Mouse (Mus musculus): ENCODE results near the gene Tmem179b. TPM values are rescaled to one million over a fixed set of nuclear protein-coding genes. Genes with fewer than 3 reads are reported as not detected.
"Not testable (repeated sequence)": the region's sequence is repeated elsewhere in the genome, so short reads cannot be mapped to it uniquely, and the experiment has no call there.

Gene Tmem179b
- polyA plus RNA-seq, 1 experiment, result 197 TPM

- 95% methylated on average over 6 of the region's 6 CpGs for WGBS
- H3K4me3 ChIP-seq (ENCODE audit: control insufficient read depth, insufficient read depth, low read length), result no peak overlapping the region
- no peaks in the 10 kb centered on the region for H3K27me3 ChIP-seq (ENCODE audit: control insufficient read depth, insufficient read depth, low read length)
- H3K36me3 ChIP-seq (ENCODE audit: control insufficient read depth, insufficient read depth, low read length), result peaks cover 5% of the 10 kb centered on the region; the same call in 1 of the 2 replicates
- no peak overlapping the region for H3K27ac ChIP-seq (ENCODE audit: control insufficient read depth, insufficient read depth, low read length)
- TF ChIP-seq CTCF (IDR thresholded peaks at IDR 0.05; ENCODE audit: borderline replicate concordance, control insufficient read depth, extremely low read depth, insufficient read depth, low read length, poor library complexity) (no peak), POLR2A (IDR thresholded peaks at IDR 0.05; ENCODE audit: control insufficient read depth, extremely low read depth, insufficient read depth, low read length, poor library complexity) (no peak)
- H3K4me1 ChIP-seq (replicated peaks; ENCODE audit: control insufficient read depth, insufficient read depth, low read length), result peaks cover 15% of the 10 kb centered on the region
- DNase-seq, result no peak
These were observed 34.6 kb downstream of the Tmem179b start for GRCm38 (mm10) chr19:8739646-8740045.

GRCm38 (mm10) chr19:8738911-8739310 is 35.4 kb downstream of the Tmem179b start:
- peaks cover 15% of the 10 kb centered on the region for H3K4me1 ChIP-seq (replicated peaks; ENCODE audit: control insufficient read depth, insufficient read depth, low read length)
- no peaks in the 10 kb centered on the region for H3K27me3 ChIP-seq (ENCODE audit: control insufficient read depth, insufficient read depth, low read length)
- WGBS, result 94% methylated on average over 7 of the region's 7 CpGs
- peaks cover 5% of the 10 kb centered on the region; the same call in 1 of the 2 replicates for H3K36me3 ChIP-seq (ENCODE audit: control insufficient read depth, insufficient read depth, low read length)
- no peak for DNase-seq
- no peak overlapping the region for H3K27ac ChIP-seq (ENCODE audit: control insufficient read depth, insufficient read depth, low read length)
- TF ChIP-seq POLR2A (IDR thresholded peaks at IDR 0.05; ENCODE audit: control insufficient read depth, extremely low read depth, insufficient read depth, low read length, poor library complexity) (no peak), CTCF (IDR thresholded peaks at IDR 0.05; ENCODE audit: borderline replicate concordance, control insufficient read depth, extremely low read depth, insufficient read depth, low read length, poor library complexity) (no peak)
- no peak overlapping the region for H3K4me3 ChIP-seq (ENCODE audit: control insufficient read depth, insufficient read depth, low read length)

DNA sequence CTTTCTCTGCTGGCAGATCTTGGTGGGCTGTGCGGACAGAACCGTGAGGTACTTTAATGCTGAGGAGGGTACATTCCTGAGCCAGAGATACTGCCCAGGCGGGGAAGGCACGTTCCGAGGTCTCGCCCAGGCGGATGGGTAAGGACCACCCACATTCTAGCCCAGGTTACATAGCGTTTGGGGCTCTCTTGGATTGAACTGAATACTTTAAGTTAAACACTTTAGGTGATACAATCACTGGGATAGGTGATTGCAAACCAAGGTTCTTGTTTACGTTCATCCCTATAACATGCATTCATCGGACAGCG is 38.2 kb downstream of the Tmem179b start:
- H3K27ac ChIP-seq (ENCODE audit: control insufficient read depth, insufficient read depth, low read length), result no peak overlapping the region
- peak overlapping the region; percentile 69 for H3K4me3 ChIP-seq (ENCODE audit: control insufficient read depth, insufficient read depth, low read length)
- TF ChIP-seq CTCF (IDR thresholded peaks at IDR 0.05; ENCODE audit: borderline replicate concordance, control insufficient read depth, extremely low read depth, insufficient read depth, low read length, poor library complexity) (no peak), POLR2A (IDR thresholded peaks at IDR 0.05; ENCODE audit: control insufficient read depth, extremely low read depth, insufficient read depth, low read length, poor library complexity) (no peak)
- peaks cover 8% of the 10 kb centered on the region for H3K4me1 ChIP-seq (replicated peaks; ENCODE audit: control insufficient read depth, insufficient read depth, low read length)
- WGBS, result 1% methylated on average over 11 of the region's 11 CpGs
- DNase-seq, result no peak
- H3K36me3 ChIP-seq (ENCODE audit: control insufficient read depth, insufficient read depth, low read length), result no peaks in the 10 kb centered on the region; the same call in 1 of the 2 replicates
- H3K27me3 ChIP-seq (ENCODE audit: control insufficient read depth, insufficient read depth, low read length), result no peaks in the 10 kb centered on the region

- H3K36me3 ChIP-seq (ENCODE audit: control insufficient read depth, insufficient read depth, low read length), result no peaks in the 10 kb centered on the region; the same call in 1 of the 2 replicates
- H3K27ac ChIP-seq (ENCODE audit: control insufficient read depth, insufficient read depth, low read length), result 0 out of 2 replicates have a peak within 1 kb of the TSS, but pooled peaks have one; percentile 23
- H3K4me1 ChIP-seq (replicated peaks; ENCODE audit: control insufficient read depth, insufficient read depth, low read length), result peaks cover 4% of the 10 kb centered on the region
- WGBS, result under 1% methylated on average over 32 of the region's 32 CpGs
- H3K4me3 ChIP-seq (ENCODE audit: control insufficient read depth, insufficient read depth, low read length), result peak within 1 kb of the TSS; percentile 69
- H3K27me3 ChIP-seq (ENCODE audit: control insufficient read depth, insufficient read depth, low read length), result no peaks in the 10 kb centered on the region
- peak; percentile 61 for TF ChIP-seq POLR2A (IDR thresholded peaks at IDR 0.05; ENCODE audit: control insufficient read depth, extremely low read depth, insufficient read depth, low read length, poor library complexity)
- TF ChIP-seq CTCF (IDR thresholded peaks at IDR 0.05; ENCODE audit: borderline replicate concordance, control insufficient read depth, extremely low read depth, insufficient read depth, low read length, poor library complexity), result no peak
- DNase-seq, result peak; percentile 90
These were observed 38.7 kb downstream of the Tmem179b start, which contains the start of gene Wdr74 for GRCm38 (mm10) chr19:8735389-8736159. Gene Wdr74, plus strand, starts transcription at chr19:8735827.

DNA sequence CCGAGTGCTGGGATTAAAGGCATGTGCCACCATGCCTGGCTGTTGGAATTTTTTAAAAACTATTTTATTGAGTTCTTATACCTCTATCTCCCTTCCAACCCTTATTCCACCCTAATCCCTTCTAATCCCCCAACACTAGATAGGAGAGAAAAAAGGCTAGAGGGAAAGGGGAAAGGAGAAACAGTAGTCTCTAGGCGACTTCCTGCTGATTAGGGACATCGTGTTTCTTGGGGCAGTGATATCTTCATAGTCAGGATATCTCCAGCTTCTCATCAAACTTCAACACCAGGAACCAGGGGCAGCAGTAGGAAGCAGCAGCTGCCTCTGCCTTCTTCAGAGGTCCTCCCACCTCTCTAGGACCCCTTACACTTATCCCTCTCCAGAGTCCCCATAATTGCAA is 39.9 kb downstream of the Tmem179b start:
- Histone ChIP-seq H3K27ac (ENCODE audit: control insufficient read depth, insufficient read depth, low read length) (no peak overlapping the region), H3K4me3 (ENCODE audit: control insufficient read depth, insufficient read depth, low read length) (no peak overlapping the region), H3K27me3 (ENCODE audit: control insufficient read depth, insufficient read depth, low read length) (no peaks in the 10 kb centered on the region), H3K36me3 (ENCODE audit: control insufficient read depth, insufficient read depth, low read length) (no peaks in the 10 kb centered on the region; the same call in 1 of the 2 replicates), H3K4me1 (replicated peaks; ENCODE audit: control insufficient read depth, insufficient read depth, low read length) (peaks cover 3% of the 10 kb centered on the region)
- DNase-seq, result no peak
- TF ChIP-seq POLR2A (IDR thresholded peaks at IDR 0.05; ENCODE audit: control insufficient read depth, extremely low read depth, insufficient read depth, low read length, poor library complexity) (no peak), CTCF (IDR thresholded peaks at IDR 0.05; ENCODE audit: borderline replicate concordance, control insufficient read depth, extremely low read depth, insufficient read depth, low read length, poor library complexity) (no peak)
- 70% methylated on average over 3 of the region's 3 CpGs for WGBS

DNA sequence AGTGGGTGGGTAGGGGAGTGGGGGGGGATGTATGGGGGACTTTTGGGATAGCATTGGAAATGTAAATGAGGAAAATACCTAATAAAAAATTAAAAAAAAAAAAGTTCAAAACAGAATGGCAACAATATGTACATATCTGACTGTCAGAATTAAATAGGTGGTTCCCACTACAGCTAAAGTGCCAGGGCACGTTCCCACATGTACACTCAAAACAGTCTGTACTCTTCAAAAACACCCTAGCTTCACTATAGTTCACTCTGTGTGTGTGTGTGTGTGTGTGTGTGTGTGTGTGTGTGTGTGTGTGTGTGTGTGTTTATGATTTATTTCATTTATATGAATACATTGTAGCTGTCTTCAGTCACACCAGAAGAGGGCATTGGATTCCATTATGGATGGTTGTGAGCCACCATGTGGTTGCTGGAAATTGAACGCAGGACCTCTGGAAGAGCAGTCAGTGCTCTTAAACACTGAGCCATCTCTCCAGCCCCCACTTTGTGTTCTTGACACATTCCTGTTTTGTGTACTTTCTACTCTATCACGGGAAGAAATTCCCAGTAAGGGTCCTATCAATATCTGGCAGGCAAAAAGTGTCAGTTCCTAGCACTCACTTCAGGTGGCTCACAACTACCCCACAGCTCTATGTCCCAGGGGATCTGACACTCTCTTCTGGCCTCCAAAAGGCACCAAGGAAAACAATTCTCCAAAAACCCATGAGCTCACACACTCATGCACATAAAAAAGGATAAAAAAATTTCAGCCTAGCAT is 45.8 kb downstream of the Tmem179b start:
- H3K36me3 ChIP-seq (ENCODE audit: control insufficient read depth, insufficient read depth, low read length), result peaks cover 24% of the 10 kb centered on the region
- H3K4me1 ChIP-seq (replicated peaks; ENCODE audit: control insufficient read depth, insufficient read depth, low read length); H3K27ac ChIP-seq (ENCODE audit: control insufficient read depth, insufficient read depth, low read length); H3K4me3 ChIP-seq (ENCODE audit: control insufficient read depth, insufficient read depth, low read length); DNase-seq; H3K27me3 ChIP-seq (ENCODE audit: control insufficient read depth, insufficient read depth, low read length): not testable (repeated sequence)
- WGBS, result 74% methylated on average over 3 of the region's 3 CpGs

Data from thymus, adult 2 months (tissue).